Mouse (Mus musculus): ENCODE measurements at regions not wholly inside any gene's neighbourhood (a gene's known extent, or its start where the extent isn't known, plus 50 kb on each side); places are given as distances from the start of the nearest gene placed in this dataset.

DNA sequence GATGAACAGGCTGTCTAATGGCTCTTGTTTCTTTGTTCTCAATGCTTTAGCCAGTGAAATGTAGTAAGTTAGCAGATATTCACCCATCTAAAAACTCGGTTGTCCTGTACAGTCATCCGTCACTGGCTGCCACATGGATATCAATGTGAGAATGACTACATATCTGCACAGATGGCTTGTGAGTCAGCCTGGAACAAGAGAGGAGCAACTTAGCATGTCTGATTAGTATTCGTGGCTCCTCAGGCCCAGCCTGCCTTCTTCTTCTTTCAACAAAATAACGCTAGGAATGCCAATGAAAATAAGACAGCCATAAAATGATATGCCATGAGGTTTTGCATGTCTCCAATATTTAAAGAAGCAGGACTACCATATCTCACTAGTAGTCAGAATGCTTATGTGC is 217.5 kb downstream of the Dusp6 start:
- no peak for TF ChIP-seq POLR2A (IDR thresholded peaks at IDR 0.05; ENCODE audit: control insufficient read depth in 1 of 2, insufficient read depth in 1 of 2, low read depth in 1 of 2, low read length in 2 of 2, poor library complexity in 1 of 2)
- TF ChIP-seq EP300 (IDR thresholded peaks at IDR 0.05; ENCODE audit: low read depth in 1 of 2, low read length in 2 of 2): no peak
- no peak for TF ChIP-seq ZKSCAN1 (IDR thresholded peaks at IDR 0.05; ENCODE audit: low read depth, low read length)
- TF ChIP-seq HCFC1 (IDR thresholded peaks at IDR 0.05; ENCODE audit: low read depth, low read length): no peak
- TF ChIP-seq GABPA (IDR thresholded peaks at IDR 0.05; ENCODE audit: low read depth, low read length): no peak
- TF ChIP-seq SMC3 (IDR thresholded peaks at IDR 0.05; ENCODE audit: low read depth, low read length): no peak
- no peak for TF ChIP-seq MAX (IDR thresholded peaks at IDR 0.05; ENCODE audit: low read length)
- TF ChIP-seq CTCF (IDR thresholded peaks at IDR 0.05 in 2 of 3, conservative IDR thresholded peaks at IDR 0.05 in 1 of 3; ENCODE audit: control insufficient read depth in 1 of 3, insufficient read depth in 1 of 3, low read depth in 2 of 3, low read length in 3 of 3, poor library complexity in 1 of 3, severe bottlenecking in 1 of 3): no peak

Data from MEL (cell line).